Mouse (Mus musculus) CH12.LX (cell line): Measurements from ENCODE around the gene Micu2. TPM values are rescaled to one million over a fixed set of nuclear protein-coding genes. Genes with fewer than 3 reads are reported as not detected.

ENCODE experiments used
- DNase-seq: peaks from one replicate; pipeline ENCODE4 v3.0.0-alpha.2; 2013; ENCODE audit errors: extremely low read depth
- H3K27ac ChIP-seq: 2 replicates; pipeline ENCODE4 v1.5.1; 2012; ENCODE audit warnings: low read depth, mild to moderate bottlenecking, control low read depth, moderate library complexity; ENCODE audit not compliant: insufficient read depth
- H3K27me3 ChIP-seq: replicated peaks from 2 replicates; pipeline ENCODE3; 2012; ENCODE audit warnings: inconsistent platforms
- H3K36me3 ChIP-seq, 2 experiments: replicated peaks in 1 of 2; 2 replicates each; pipeline versions ENCODE3 to v1.6.1; 2012; ENCODE audit warnings: inconsistent platforms in 1 of 2, low read length in 1 of 2, mild to moderate bottlenecking in 1 of 2, mixed read lengths in 1 of 2, moderate library complexity in 1 of 2; ENCODE audit not compliant: control insufficient read depth in 1 of 2, insufficient read depth in 1 of 2
- H3K4me1 ChIP-seq, 2 experiments: 2 replicates each; pipeline ENCODE4 v1.6.1; 2012; ENCODE audit warnings: inconsistent platforms in 1 of 2, moderate library complexity in 1 of 2; ENCODE audit not compliant: insufficient read depth in 2 of 2, control insufficient read depth in 1 of 2
- H3K4me2 ChIP-seq: 2 replicates; pipeline ENCODE4 v1.6.1; 2012; ENCODE audit warnings: low read depth, mild to moderate bottlenecking, control low read depth; ENCODE audit not compliant: poor library complexity, insufficient read depth, severe bottlenecking
- H3K4me3 ChIP-seq, 3 experiments: fragments of 150-350 bp in 1 of 3; sonication (generic) in 1 of 3; replicated peaks in 1 of 3; 2 replicates each; pipeline versions ENCODE3 to v1.5.1; 2011 to 2012; ENCODE audit warnings: low read depth in 2 of 3, low read length in 2 of 3, mild to moderate bottlenecking in 2 of 3, moderate library complexity in 2 of 3, control low read depth in 1 of 3, improper control_type of control experiment in 1 of 3, inconsistent platforms in 1 of 3, mixed read lengths in 1 of 3; ENCODE audit not compliant: poor library complexity in 1 of 3
- H3K79me2 ChIP-seq: replicated peaks from 2 replicates; pipeline ENCODE4 v1.6.1; 2012; ENCODE audit warnings: mild to moderate bottlenecking, moderate library complexity; ENCODE audit not compliant: control insufficient read depth, poor library complexity, insufficient read depth, severe bottlenecking; ENCODE audit errors: extremely low read depth
- H3K9ac ChIP-seq: 2 replicates; pipeline ENCODE4 v1.6.1; 2012; ENCODE audit warnings: low read depth, mild to moderate bottlenecking, control low read depth, moderate library complexity; ENCODE audit not compliant: insufficient read depth
- H3K9me3 ChIP-seq: replicated peaks from 2 replicates; pipeline ENCODE3; 2012; ENCODE audit warnings: low read length, inconsistent platforms, mixed read lengths
- CHD1 ChIP-seq: IDR thresholded peaks from 2 replicates; pipeline ENCODE4 v1.6.1; 2012; ENCODE audit warnings: low read depth, low read length, improper control_type of control experiment, inconsistent platforms
- CHD2 ChIP-seq: IDR thresholded peaks from 2 replicates; pipeline ENCODE4 v1.6.1; 2011; ENCODE audit warnings: low read length, improper control_type of control experiment
- CTCF ChIP-seq, 2 experiments: IDR thresholded peaks in 1 of 2; conservative IDR thresholded peaks in 1 of 2; 2 replicates each; pipeline ENCODE4 v1.5.1; 2011 to 2012; ENCODE audit warnings: low read depth in 2 of 2, low read length in 2 of 2, improper control_type of control experiment in 1 of 2, inconsistent platforms in 1 of 2, mild to moderate bottlenecking in 1 of 2, moderate library complexity in 1 of 2
- E2F4 ChIP-seq: IDR thresholded peaks from 2 replicates; pipeline ENCODE4 v1.6.1; 2011; ENCODE audit warnings: low read depth, low read length, improper control_type of control experiment; ENCODE audit not compliant: insufficient replicate concordance
- ELF1 ChIP-seq: IDR thresholded peaks from 2 replicates; pipeline ENCODE4 v1.6.1; 2014; ENCODE audit warnings: low read depth, mild to moderate bottlenecking, inconsistent platforms, low read length, improper control_type of control experiment
- EP300 ChIP-seq: IDR thresholded peaks from 2 replicates; pipeline ENCODE4 v1.6.1; 2011; ENCODE audit warnings: low read length, improper control_type of control experiment
- ETS1 ChIP-seq: conservative IDR thresholded peaks from 2 replicates; pipeline ENCODE4 v1.6.1; 2012; ENCODE audit warnings: low read depth, mild to moderate bottlenecking, inconsistent platforms, low read length, improper control_type of control experiment, moderate library complexity
- GABPA ChIP-seq: IDR thresholded peaks from 2 replicates; pipeline ENCODE4 v1.6.1; 2012; ENCODE audit warnings: low read depth, low read length, improper control_type of control experiment, inconsistent platforms; ENCODE audit not compliant: insufficient replicate concordance
- HCFC1 ChIP-seq: IDR thresholded peaks from 2 replicates; pipeline ENCODE4 v1.6.1; 2012; ENCODE audit warnings: low read depth, mild to moderate bottlenecking, inconsistent platforms, low read length, improper control_type of control experiment
- IRF4 ChIP-seq: IDR thresholded peaks from 2 replicates; pipeline ENCODE4 v1.6.1; 2014; ENCODE audit warnings: low read depth, mild to moderate bottlenecking, inconsistent platforms, low read length, improper control_type of control experiment
- JUND ChIP-seq: conservative IDR thresholded peaks from 2 replicates; pipeline ENCODE4 v1.6.1; 2011; ENCODE audit warnings: low read depth, low read length, improper control_type of control experiment
- KAT2A ChIP-seq: IDR thresholded peaks from 2 replicates; pipeline ENCODE4 v1.6.1; 2012; ENCODE audit warnings: low read length, improper control_type of control experiment, inconsistent platforms; ENCODE audit not compliant: insufficient replicate concordance
- MAX ChIP-seq: IDR thresholded peaks from 2 replicates; pipeline ENCODE4 v1.6.1; 2011; ENCODE audit warnings: low read length, improper control_type of control experiment
- MAZ ChIP-seq: IDR thresholded peaks from 2 replicates; pipeline ENCODE4 v1.6.1; 2012; ENCODE audit warnings: low read depth, mild to moderate bottlenecking, inconsistent platforms, low read length, improper control_type of control experiment, moderate library complexity
- MEF2A ChIP-seq: IDR thresholded peaks from 2 replicates; pipeline ENCODE4 v1.6.1; 2014; ENCODE audit warnings: low read depth, mild to moderate bottlenecking, inconsistent platforms, low read length, improper control_type of control experiment, borderline replicate concordance
- MYC ChIP-seq: IDR thresholded peaks from 2 replicates; pipeline ENCODE4 v1.6.1; 2011; ENCODE audit warnings: low read depth, mild to moderate bottlenecking, improper control_type of control experiment, low read length
- NELFE ChIP-seq: IDR thresholded peaks from 2 replicates; pipeline ENCODE4 v1.6.1; 2011; ENCODE audit warnings: low read depth, low read length, improper control_type of control experiment
- NRF1 ChIP-seq: IDR thresholded peaks from 2 replicates; pipeline ENCODE4 v1.6.1; 2014; ENCODE audit warnings: low read depth, mild to moderate bottlenecking, inconsistent platforms, low read length, improper control_type of control experiment, moderate library complexity
- PAX5 ChIP-seq: IDR thresholded peaks from 2 replicates; pipeline ENCODE4 v1.6.1; 2012; ENCODE audit warnings: low read length, inconsistent platforms, mixed read lengths
- POLR2AphosphoS2 ChIP-seq: IDR thresholded peaks from 2 replicates; pipeline ENCODE4 v1.6.1; 2011; ENCODE audit warnings: low read depth, low read length, improper control_type of control experiment
- RAD21 ChIP-seq: IDR thresholded peaks from 2 replicates; pipeline ENCODE4 v1.6.1; 2011; ENCODE audit warnings: low read depth, mild to moderate bottlenecking, low read length, improper control_type of control experiment, moderate library complexity
- RCOR1 ChIP-seq: conservative IDR thresholded peaks from 2 replicates; pipeline ENCODE4 v1.6.1; 2012; ENCODE audit warnings: low read depth, mild to moderate bottlenecking, inconsistent platforms, low read length, improper control_type of control experiment
- SMC3 ChIP-seq: IDR thresholded peaks from 2 replicates; pipeline ENCODE4 v1.6.1; 2011; ENCODE audit warnings: low read depth, low read length, improper control_type of control experiment
- UBTF ChIP-seq: IDR thresholded peaks from 2 replicates; pipeline ENCODE4 v1.6.1; 2012; ENCODE audit warnings: low read depth, mild to moderate bottlenecking, inconsistent platforms, low read length, improper control_type of control experiment, moderate library complexity
- ZMIZ1 ChIP-seq: IDR thresholded peaks from 2 replicates; pipeline ENCODE4 v1.6.1; 2012; ENCODE audit warnings: low read depth, mild to moderate bottlenecking, inconsistent platforms, low read length, improper control_type of control experiment
- ZNF384 ChIP-seq: IDR thresholded peaks from 2 replicates; pipeline ENCODE4 v1.6.1; 2012; ENCODE audit warnings: low read depth, low read length, improper control_type of control experiment, inconsistent platforms
- dilution Hi-C: fragments of 300-500 bp; cut with MboI; formaldehyde crosslinking; loops from 2 replicates; pipeline ENCODE4 v1.14.3; 2020; ENCODE audit warnings: low sequenced_read_pairs; ENCODE audit not compliant: extremely low pct_unique_long_range_greater_than_20kb, extremely low pct_ligation_motif_present
- in situ Hi-C: fragments of 300-500 bp; cut with MboI; formaldehyde crosslinking; loops from 3 replicates; pipeline ENCODE4 v1.14.3; 2019; ENCODE audit warnings: low sequenced_read_pairs, low pct_ligation_motif_present, low pct_unique_long_range_greater_than_20kb, mixed read lengths
- polyA plus RNA-seq: library from polyadenylated mRNA; unstranded; fragments of >175 nt; gene quantifications from 2 replicates; pipeline ENCODE4 v1.2.1, GENCODE M21; 2012; ENCODE audit warnings: low read depth; ENCODE audit not compliant: insufficient read length
- total RNA-seq, 2 experiments: library from RNA; depleted of rRNA; stranded (reverse); fragments of 300-350 nt in 1 of 2; fragments of >200 nt in 1 of 2; gene quantifications; 2 replicates each; pipeline ENCODE4 v1.2.3; 2012 to 2014

Gene Micu2
- total and polyA plus RNA-seq, 3 experiments = 39.8 to 62.5 (median 52.7) TPM

DNA sequence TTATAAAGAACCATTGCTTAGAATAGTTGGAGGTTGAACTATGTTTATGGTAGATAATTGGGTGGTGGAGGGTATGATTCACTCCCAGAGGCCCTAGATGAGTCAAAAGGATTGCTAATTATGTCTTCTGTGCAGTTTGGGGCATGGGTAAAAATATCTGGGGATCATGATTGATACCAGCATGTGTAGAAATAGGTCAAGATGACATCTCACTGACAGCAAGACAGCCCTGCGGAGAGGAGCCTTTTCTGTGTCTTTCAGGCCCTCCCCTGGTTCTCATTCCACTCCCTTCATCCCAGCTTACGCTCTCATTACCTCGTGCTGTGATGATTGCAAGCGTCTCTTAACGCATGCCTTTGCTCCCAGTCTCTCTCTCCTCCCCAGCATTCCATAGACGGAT, 4.8 kb upstream of the Micu2 start:
- Histone ChIP-seq H3K79me2 (peaks cover 11% of the 10 kb centered on the region), H3K27me3 (no peaks in the 10 kb centered on the region), H3K4me2 (no peak overlapping the region), H3K27ac (no peak overlapping the region), H3K36me3 (peaks cover 16 to 38% of the 10 kb centered on the region in 2 experiments), H3K9ac (no peak overlapping the region)
- no peak for TF ChIP-seq E2F4
- TF ChIP-seq, all 38 proteins: peak for 0
- DNase-seq = no peak
- Histone ChIP-seq H3K4me3 (no peak overlapping the region), H3K9me3 (peaks cover 4% of the 10 kb centered on the region), H3K4me1 (peaks cover 7 to 47% of the 10 kb centered on the region in 2 experiments)
- dilution Hi-C loops (no loop called here), in situ Hi-C loops (no loop called here)

- H3K9me3 ChIP-seq = peaks cover 4% of the 10 kb centered on the region
- H3K4me1 ChIP-seq = peaks cover 7 to 51% of the 10 kb centered on the region in 2 experiments
- H3K4me3 ChIP-seq = no peak overlapping the region
- no peak overlapping the region for H3K27ac ChIP-seq
- H3K4me2 ChIP-seq = no peak overlapping the region
- in situ Hi-C loops (no loop called here), dilution Hi-C loops (no loop called here)
- no peak for DNase-seq
- TF ChIP-seq MEF2A (no peak), KAT2A (no peak), ELF1 (no peak), EP300 (no peak), GABPA (no peak), UBTF (no peak), E2F4 (no peak), RAD21 (no peak), NELFE (no peak), HCFC1 (no peak), ETS1 (no peak), PAX5 (no peak), POLR2AphosphoS2 (no peak)
- H3K9ac ChIP-seq = no peak overlapping the region
- H3K27me3 ChIP-seq = no peaks in the 10 kb centered on the region
- peaks cover 15% of the 10 kb centered on the region for H3K79me2 ChIP-seq
- H3K36me3 ChIP-seq = peaks cover 16 to 38% of the 10 kb centered on the region in 2 experiments
Measured at GRCm38 (mm10) chr14:58002161-58002560, 3.1 kb upstream of the Micu2 start.

DNA sequence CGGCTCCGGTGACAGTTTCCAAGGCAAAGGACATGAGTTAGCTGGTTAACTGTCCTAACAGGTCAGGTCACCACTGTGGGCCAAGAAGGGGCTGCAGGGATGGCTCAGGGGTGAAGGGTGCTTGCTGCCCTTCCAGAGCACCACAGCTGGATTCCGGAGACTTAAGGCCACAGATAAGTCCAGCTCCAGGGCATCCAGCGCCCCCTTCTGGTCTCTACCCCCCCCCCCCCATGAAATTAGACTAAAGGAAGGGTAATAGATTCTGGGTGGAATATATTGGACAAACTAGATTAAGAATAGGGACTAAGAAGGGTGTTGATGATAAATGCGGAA, 306 bp upstream of the Micu2 start:
- Histone ChIP-seq H3K79me2 (peaks cover 21% of the 10 kb centered on the region), H3K4me2 (peak overlapping the region; percentile 23; the same call in 1 of the 2 replicates)
- dilution Hi-C loops = no loop called here
- TF ChIP-seq MAX = no peak
- no peak for TF ChIP-seq HCFC1
- TF ChIP-seq CHD2 = no peak
- no peak; the same call in 1 of the 2 replicates for TF ChIP-seq MYC
- no peak for TF ChIP-seq KAT2A
- peak; percentile 8 for TF ChIP-seq RAD21
- no peak for TF ChIP-seq RCOR1
- TF ChIP-seq CTCF (conservative IDR thresholded peaks at IDR 0.05 in 1 of 2, IDR thresholded peaks at IDR 0.05 in 1 of 2; ENCODE audit: low read depth in 2 of 2, low read length in 2 of 2) = peak in 1 of 2 experiments; percentile 69; a peak in 2 of 4 replicates
- TF ChIP-seq JUND = no peak
- peak; percentile 8; the same call in 1 of the 2 replicates for TF ChIP-seq SMC3
- TF ChIP-seq ZMIZ1 = peak; percentile 3; the same call in 1 of the 2 replicates
- no peak for TF ChIP-seq CHD1
- no peak for TF ChIP-seq ZNF384
- no peak for TF ChIP-seq PAX5
- TF ChIP-seq IRF4 = no peak; the same call in 1 of the 2 replicates
- peak; percentile 28; the same call in 1 of the 2 replicates for TF ChIP-seq MAZ
- TF ChIP-seq NRF1 = no peak
- TF ChIP-seq, all 38 proteins: peak for 5
- peak overlapping the region; percentile 86 to 98 (median 98) for H3K4me3 ChIP-seq
- H3K9ac ChIP-seq = peak overlapping the region; percentile 54
- no peak for DNase-seq
- H3K9me3 ChIP-seq = no peaks in the 10 kb centered on the region
- H3K36me3 ChIP-seq = peaks cover 13 to 42% of the 10 kb centered on the region in 2 experiments
- in situ Hi-C loops = no loop called here
- H3K27ac ChIP-seq = peak overlapping the region; percentile 84
- H3K27me3 ChIP-seq = no peaks in the 10 kb centered on the region
- H3K4me1 ChIP-seq = peaks cover 2 to 52% of the 10 kb centered on the region in 2 experiments
